Comparison of ENCODE assay signal across 11 mouse cellular contexts in the genomic region with DNA sequence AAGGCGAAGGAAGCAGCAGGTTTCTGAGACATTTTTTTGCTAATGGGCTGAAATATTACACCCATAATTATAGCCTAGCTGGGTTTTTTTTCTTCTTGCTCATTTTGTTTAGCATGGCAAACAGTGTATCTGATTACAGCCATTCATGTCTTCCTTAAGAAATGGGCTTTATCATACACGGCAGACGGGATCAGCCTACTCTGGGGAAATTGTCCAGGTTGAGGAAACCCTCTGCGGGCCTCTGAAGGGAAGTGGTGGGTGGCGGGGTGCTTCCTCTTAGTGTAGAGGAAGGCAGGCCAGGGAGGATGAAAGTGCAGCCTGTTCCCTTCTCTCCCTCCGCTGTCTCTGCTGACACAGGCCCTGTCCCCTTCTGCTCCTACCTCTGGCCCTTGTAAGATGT.
A peak's percentile ranks its signal among the peaks of the same experiment; 100 is the strongest.
DNase-seq lines count a peak whose midpoint lies in the region; ATAC-seq lines count a peak whose summit lies in the region.
"Had no signal": no experiment of that assay in that cellular context is flagged by ENCODE, and none has a peak within 500 bp of the region (broad histone marks: within the 10 kb centered on the region; RNA-seq: fewer than 3 reads in every experiment).

No protein-coding gene starts in this region.

- no peaks in the 10 kb centered on the region for H3K36me3 ChIP-seq in hindbrain, embryonic 10.5 days
- H3K36me3 ChIP-seq in hindbrain, embryonic 16.5 days (ENCODE audit: control insufficient read depth, insufficient read depth, low read length): no peaks in the 10 kb centered on the region
- no peaks in the 10 kb centered on the region for H3K36me3 ChIP-seq in liver, embryonic 13.5 days

- peak overlapping the region; percentile 57; the same call in 1 of the 2 replicates for H3K27ac ChIP-seq in hindbrain, embryonic 10.5 days
- H3K27ac ChIP-seq in hindbrain, embryonic 16.5 days (ENCODE audit: low read depth, low read length): no peak overlapping the region
- H3K27ac ChIP-seq in liver, embryonic 13.5 days: no peak overlapping the region

- no peak for DNase-seq in hindbrain, embryonic 10.5 days (ENCODE audit: low spot score)
- DNase-seq in brain, adult 2 months (ENCODE audit: low read depth, low spot score): peak; percentile 45
- peak; percentile 12 for DNase-seq in liver, embryonic 13.5 days
- DNase-seq in spleen, postnatal 10 days (ENCODE audit: low spot score in 2 of 2): peak; percentile 20 to 50
- no peak for DNase-seq in cerebellum, postnatal 25 days
- DNase-seq in adipocyte (ENCODE audit: low spot score): no peak
- DNase-seq: kidney, postnatal 10 days; right cerebral cortex, postnatal 14 days had no signal

- WGBS in hindbrain, embryonic 10.5 days: 73% methylated on average over 6 of the region's 6 CpGs
- 82% methylated on average over 6 of the region's 6 CpGs for WGBS in hindbrain, embryonic 16.5 days
- WGBS in liver, embryonic 13.5 days (ENCODE audit: insufficient replicate concordance): 11% methylated on average over 6 of the region's 6 CpGs

- H3K4me3 ChIP-seq in hindbrain, embryonic 10.5 days: no peak overlapping the region
- no peak overlapping the region for H3K4me3 ChIP-seq in hindbrain, embryonic 16.5 days (ENCODE audit: low read length)
- no peak overlapping the region for H3K4me3 ChIP-seq in liver, embryonic 13.5 days (replicated peaks)

- no peak overlapping the region for H3K4me2 ChIP-seq in hindbrain, embryonic 16.5 days (ENCODE audit: low read length)
- H3K4me2 ChIP-seq in liver, embryonic 13.5 days: no peak overlapping the region

- peaks cover 19% of the 10 kb centered on the region for H3K4me1 ChIP-seq in hindbrain, embryonic 10.5 days (replicated peaks)
- H3K4me1 ChIP-seq in hindbrain, embryonic 16.5 days (ENCODE audit: control insufficient read depth, insufficient read depth, low read depth, low read length): no peaks in the 10 kb centered on the region
- H3K4me1 ChIP-seq in liver, embryonic 13.5 days (replicated peaks): no peaks in the 10 kb centered on the region

- no peaks in the 10 kb centered on the region for H3K9me3 ChIP-seq in hindbrain, embryonic 10.5 days
- no peaks in the 10 kb centered on the region for H3K9me3 ChIP-seq in hindbrain, embryonic 16.5 days (ENCODE audit: control insufficient read depth, low read length)
- H3K9me3 ChIP-seq in liver, embryonic 13.5 days (replicated peaks): no peaks in the 10 kb centered on the region

- no peak overlapping the region for H3K9ac ChIP-seq in hindbrain, embryonic 16.5 days (ENCODE audit: low read depth, low read length)
- no peak overlapping the region for H3K9ac ChIP-seq in liver, embryonic 13.5 days

- peaks cover 23% of the 10 kb centered on the region for H3K27me3 ChIP-seq in hindbrain, embryonic 10.5 days (ENCODE audit: insufficient read depth, poor library complexity, severe bottlenecking)
- H3K27me3 ChIP-seq in hindbrain, embryonic 16.5 days (replicated peaks; ENCODE audit: control insufficient read depth, insufficient read depth, low read length): no peaks in the 10 kb centered on the region
- no peaks in the 10 kb centered on the region; the same call in 1 of the 2 replicates for H3K27me3 ChIP-seq in liver, embryonic 13.5 days
- H3K27me3 ChIP-seq: Patski had no signal

- no peak for ATAC-seq in hindbrain, embryonic 16.5 days
- ATAC-seq in liver, embryonic 13.5 days (ENCODE audit: low read depth): no peak
- no peak for ATAC-seq in frontal cortex, adult (ENCODE audit: low TSS enrichment)
- ATAC-seq: Patski had no signal

Comparison
In these comparisons a context has a peak if more than half of its experiments do, and no peak if none do; other contexts are left out.
1. DNase-seq: peak in brain, adult 2 months (single experiment), liver, embryonic 13.5 days (single experiment) and spleen, postnatal 10 days (2 of 2); none in hindbrain, embryonic 10.5 days (single experiment), cerebellum, postnatal 25 days (0 of 2) and adipocyte (single experiment).